Mouse (Mus musculus) MEL (cell line): ENCODE results near the gene Tmem238l. TPM values are rescaled to one million over a fixed set of nuclear protein-coding genes. Genes with fewer than 3 reads are reported as not detected.

Experiments
- DNase-seq: peaks from one replicate; pipeline ENCODE4 v3.0.0; 2011; ENCODE audit warnings: low read depth, low spot score
- H3K27ac ChIP-seq: 2 replicates; pipeline ENCODE4 v1.5.1; 2012; ENCODE audit warnings: low read depth, mild to moderate bottlenecking, control low read depth, low read length, moderate library complexity; ENCODE audit not compliant: control insufficient read depth
- H3K27me3 ChIP-seq, 2 experiments: fragments of 150-350 bp in 1 of 2; sonication (generic) in 1 of 2; 2 replicates each; pipeline ENCODE4 v1.6.1; 2012; ENCODE audit warnings: low read length in 2 of 2, mild to moderate bottlenecking in 2 of 2, improper control_type of control experiment in 1 of 2, moderate library complexity in 1 of 2; ENCODE audit not compliant: insufficient read depth in 2 of 2, control insufficient read depth in 1 of 2
- H3K36me3 ChIP-seq, 2 experiments: 2 replicates each; pipeline ENCODE4 v1.6.1; 2012 to 2014; ENCODE audit warnings: low read length in 2 of 2, improper control_type of control experiment in 1 of 2, inconsistent platforms in 1 of 2, mild to moderate bottlenecking in 1 of 2; ENCODE audit not compliant: insufficient read depth in 2 of 2, control insufficient read depth in 1 of 2
- H3K4me1 ChIP-seq, 2 experiments: fragments of 150-350 bp in 1 of 2; sonication (generic) in 1 of 2; 2 replicates each; pipeline ENCODE4 v1.6.1; 2012; ENCODE audit warnings: low read length in 2 of 2, improper control_type of control experiment in 1 of 2, mild to moderate bottlenecking in 1 of 2; ENCODE audit not compliant: insufficient read depth in 2 of 2, control insufficient read depth in 1 of 2
- H3K4me3 ChIP-seq, 2 experiments: fragments of 150-350 bp in 1 of 2; sonication (generic) in 1 of 2; 2 replicates each; pipeline ENCODE4 v1.5.1; 2012; ENCODE audit warnings: low read depth in 2 of 2, low read length in 2 of 2, mild to moderate bottlenecking in 2 of 2, moderate library complexity in 2 of 2, control low read depth in 1 of 2, improper control_type of control experiment in 1 of 2; ENCODE audit not compliant: control insufficient read depth in 1 of 2, insufficient read depth in 1 of 2
- H3K79me2 ChIP-seq: 2 replicates; pipeline ENCODE4 v1.6.1; 2012; ENCODE audit warnings: mild to moderate bottlenecking, low read length, moderate library complexity; ENCODE audit not compliant: control insufficient read depth, poor library complexity, insufficient read depth
- H3K9ac ChIP-seq: 2 replicates; pipeline ENCODE4 v1.6.1; 2012; ENCODE audit warnings: low read depth, mild to moderate bottlenecking, control low read depth, low read length, moderate library complexity; ENCODE audit not compliant: control insufficient read depth, poor library complexity, severe bottlenecking
- H3K9me3 ChIP-seq: fragments of 150-350 bp; sonication (generic); replicated peaks from 2 replicates; pipeline ENCODE4 v1.6.1; 2012; ENCODE audit warnings: mild to moderate bottlenecking, low read length, improper control_type of control experiment, moderate library complexity; ENCODE audit not compliant: insufficient read depth
- E2F4 ChIP-seq: IDR thresholded peaks from 2 replicates; pipeline ENCODE4 v1.6.1; 2011; ENCODE audit warnings: low read depth, low read length, improper control_type of control experiment, borderline replicate concordance
- ELF1 ChIP-seq: IDR thresholded peaks from 2 replicates; pipeline ENCODE4 v1.6.1; 2014; ENCODE audit warnings: low read depth, mild to moderate bottlenecking, inconsistent platforms, low read length, improper control_type of control experiment, moderate library complexity
- ETS1 ChIP-seq: IDR thresholded peaks from 2 replicates; pipeline ENCODE4 v1.6.1; 2012; ENCODE audit warnings: low read depth, mild to moderate bottlenecking, inconsistent platforms, low read length, improper control_type of control experiment, moderate library complexity
- GABPA ChIP-seq: IDR thresholded peaks from 2 replicates; pipeline ENCODE4 v1.6.1; 2012; ENCODE audit warnings: low read depth, mild to moderate bottlenecking, inconsistent platforms, low read length, improper control_type of control experiment, moderate library complexity
- MEF2A ChIP-seq: IDR thresholded peaks from 2 replicates; pipeline ENCODE4 v1.6.1; 2014; ENCODE audit warnings: low read depth, mild to moderate bottlenecking, inconsistent platforms, low read length, improper control_type of control experiment; ENCODE audit not compliant: poor library complexity, insufficient replicate concordance, severe bottlenecking; ENCODE audit errors: extremely low read depth
- POLR2A ChIP-seq, 2 experiments: IDR thresholded peaks; 2 replicates each; pipeline ENCODE4 v1.6.1; 2011 to 2012; ENCODE audit warnings: low read length in 2 of 2, mild to moderate bottlenecking in 2 of 2, control low read depth in 1 of 2, improper control_type of control experiment in 1 of 2, low read depth in 1 of 2, moderate library complexity in 1 of 2; ENCODE audit not compliant: control insufficient read depth in 1 of 2, insufficient read depth in 1 of 2, poor library complexity in 1 of 2
- POLR2AphosphoS5 ChIP-seq: IDR thresholded peaks from 2 replicates; pipeline ENCODE4 v1.6.1; 2012; ENCODE audit warnings: low read depth, borderline replicate concordance, mild to moderate bottlenecking, inconsistent platforms, low read length, moderate library complexity, mixed read lengths
- RAD21 ChIP-seq: IDR thresholded peaks from 2 replicates; pipeline ENCODE4 v1.6.1; 2011; ENCODE audit warnings: mild to moderate bottlenecking, low read depth, low read length, improper control_type of control experiment
- RCOR1 ChIP-seq: IDR thresholded peaks from 2 replicates; pipeline ENCODE4 v1.6.1; 2012; ENCODE audit warnings: low read depth, mild to moderate bottlenecking, inconsistent platforms, low read length, improper control_type of control experiment
- SMC3 ChIP-seq: IDR thresholded peaks from 2 replicates; pipeline ENCODE4 v1.6.1; 2011; ENCODE audit warnings: low read depth, low read length, improper control_type of control experiment
- TCF12 ChIP-seq: IDR thresholded peaks from 2 replicates; pipeline ENCODE4 v1.6.1; 2014; ENCODE audit warnings: low read depth, mild to moderate bottlenecking, inconsistent platforms, low read length, improper control_type of control experiment, moderate library complexity
- UBTF ChIP-seq: IDR thresholded peaks from 2 replicates; pipeline ENCODE4 v1.6.1; 2012; ENCODE audit warnings: low read depth, mild to moderate bottlenecking, inconsistent platforms, low read length, improper control_type of control experiment, moderate library complexity, borderline replicate concordance; ENCODE audit not compliant: insufficient read depth
- ZKSCAN1 ChIP-seq: IDR thresholded peaks from 2 replicates; pipeline ENCODE4 v1.6.1; 2012; ENCODE audit warnings: low read depth, mild to moderate bottlenecking, inconsistent platforms, low read length, improper control_type of control experiment, moderate library complexity
- polyA plus RNA-seq, 2 experiments: library from polyadenylated mRNA; stranded (reverse) in 1 of 2; unstranded in 1 of 2; fragments of >175 nt in 1 of 2; fragments of >200 nt in 1 of 2; gene quantifications; 2 replicates each; pipeline versions ENCODE4 v1.2.1 to v1.2.4; 2012; ENCODE audit warnings: low replicate concordance in 2 of 2, low read depth in 1 of 2; ENCODE audit not compliant: insufficient read length in 2 of 2, insufficient read depth in 1 of 2, missing spikeins in 1 of 2
- total RNA-seq: library from RNA; depleted of rRNA; stranded (reverse); fragments of 300-350 nt; gene quantifications from 2 replicates; pipeline ENCODE4 v1.2.3, GENCODE M21; 2012

Gene Tmem238l
- total and polyA plus RNA-seq, 3 experiments, result not detected

DNA sequence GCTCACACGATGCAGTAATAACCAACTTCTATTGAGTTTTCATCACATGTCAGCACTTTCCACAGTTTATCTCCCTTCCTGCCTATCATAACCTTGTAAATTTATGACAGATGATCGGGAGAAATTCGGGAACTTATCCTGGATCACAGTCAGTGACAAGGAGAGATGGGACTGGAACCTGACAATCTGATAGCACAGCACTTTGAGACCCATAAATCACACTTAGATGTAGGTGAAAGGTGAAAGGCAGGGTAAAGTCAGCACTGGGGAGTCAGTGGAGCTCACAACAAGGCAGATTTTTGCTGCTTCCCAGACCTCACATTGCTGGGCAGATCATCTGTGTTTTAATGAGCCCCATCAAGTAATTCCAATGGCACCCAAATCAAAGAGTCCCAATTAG, 17.1 kb downstream of the Tmem238l start:
- no peak overlapping the region for H3K27ac ChIP-seq
- DNase-seq, result no peak
- H3K27me3 ChIP-seq, result peaks cover 2 to 4% of the 10 kb centered on the region in 2 experiments; a peak in 2 of 4 replicates
- no peaks in the 10 kb centered on the region for H3K79me2 ChIP-seq
- no peak overlapping the region for H3K4me3 ChIP-seq
- no peak overlapping the region for H3K9ac ChIP-seq
- no peaks in the 10 kb centered on the region for H3K36me3 ChIP-seq
- no peaks in the 10 kb centered on the region for H3K4me1 ChIP-seq
- H3K9me3 ChIP-seq, result no peaks in the 10 kb centered on the region
- no peak for TF ChIP-seq SMC3

GRCm38 (mm10) chr11:66975606-66976330, 19.3 kb downstream of the Tmem238l start:
- no peak overlapping the region for H3K9ac ChIP-seq
- H3K36me3 ChIP-seq, result no peaks in the 10 kb centered on the region
- DNase-seq, result no peak
- H3K27ac ChIP-seq, result no peak overlapping the region
- no peaks in the 10 kb centered on the region for H3K79me2 ChIP-seq
- TF ChIP-seq RAD21 (no peak), POLR2A (IDR thresholded peaks at IDR 0.05; ENCODE audit: control insufficient read depth in 1 of 2, insufficient read depth in 1 of 2, low read depth in 1 of 2, low read length in 2 of 2, poor library complexity in 1 of 2) (no peak), ELF1 (no peak), ETS1 (no peak), E2F4 (no peak), TCF12 (no peak), UBTF (no peak), MEF2A (no peak), ZKSCAN1 (no peak), RCOR1 (no peak), GABPA (no peak), POLR2AphosphoS5 (no peak)
- peaks cover 2 to 7% of the 10 kb centered on the region in 2 experiments; a peak in 3 of 4 replicates for H3K27me3 ChIP-seq
- H3K9me3 ChIP-seq, result no peaks in the 10 kb centered on the region
- H3K4me3 ChIP-seq, result no peak overlapping the region
- H3K4me1 ChIP-seq, result no peaks in the 10 kb centered on the region
